Mouse (Mus musculus): ENCODE measurements at regions not wholly inside any gene's neighbourhood (a gene's known extent, or its start where the extent isn't known, plus 50 kb on each side); places are given as distances from the start of the nearest gene placed in this dataset.

- no peak for DNase-seq (ENCODE audit: low read depth)
Observed at GRCm38 (mm10) chr17:81185685-81186084, 120.8 kb upstream of the Thumpd2 start.

DNA sequence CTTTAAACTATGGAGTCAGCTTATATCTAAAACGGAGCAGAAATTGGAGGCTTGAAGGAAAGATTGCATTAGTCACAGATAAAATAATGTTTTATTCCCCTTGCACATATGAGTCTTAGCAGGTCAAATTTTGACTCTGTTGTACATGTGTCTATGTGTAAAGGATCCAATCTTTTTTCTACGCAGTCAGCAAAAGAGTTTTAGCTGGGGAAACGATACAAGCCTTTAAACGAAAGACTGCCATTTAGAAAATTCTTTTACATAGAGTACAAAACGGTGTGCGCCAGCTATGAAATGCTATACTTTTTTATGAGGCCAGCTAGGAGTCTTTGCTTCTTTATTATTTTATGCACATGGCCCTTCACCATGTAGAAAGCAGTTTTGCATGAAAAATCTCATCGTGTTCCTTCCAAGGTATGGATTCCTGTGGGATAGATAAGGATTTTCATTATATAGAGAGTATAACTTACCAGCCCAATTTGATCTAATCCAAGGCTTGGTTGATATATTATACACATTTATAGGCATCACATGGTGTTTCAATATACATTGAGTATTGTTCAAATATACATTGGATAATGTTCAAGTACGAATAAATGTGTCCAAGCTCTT lies 116.0 kb upstream of the Thumpd2 start:
- DNase-seq (ENCODE audit: low read depth): no peak

- DNase-seq (ENCODE audit: low read depth): no peak
Observed at GRCm38 (mm10) chr17:81176306-81176705, 111.4 kb upstream of the Thumpd2 start.

- no peak for DNase-seq (ENCODE audit: low read depth)
Observed at GRCm38 (mm10) chr17:81175877-81176276, 111.0 kb upstream of the Thumpd2 start.

GRCm38 (mm10) chr17:81172943-81173342 lies 108.1 kb upstream of the Thumpd2 start:
- no peak for DNase-seq (ENCODE audit: low read depth)

- DNase-seq (ENCODE audit: low read depth): no peak
Observed at GRCm38 (mm10) chr17:81169118-81169517, 104.2 kb upstream of the Thumpd2 start.

GRCm38 (mm10) chr17:81150730-81151129 lies 85.8 kb upstream of the Thumpd2 start:
- no peak for DNase-seq (ENCODE audit: low read depth)

GRCm38 (mm10) chr17:81134702-81135101 lies 69.8 kb upstream of the Thumpd2 start:
- no peak for DNase-seq (ENCODE audit: low read depth)

GRCm38 (mm10) chr17:81133227-81133626 lies 68.3 kb upstream of the Thumpd2 start:
- DNase-seq (ENCODE audit: low read depth): peak; percentile 11

All from NIH3T3 (cell line).